Mouse (Mus musculus) embryo, embryonic 11.5 days (tissue): ENCODE results near the gene Pheta2.
"Not testable (repeated sequence)": the region's sequence is repeated elsewhere in the genome, so short reads cannot be mapped to it uniquely, and the experiment has no call there.

Source experiments
- DNase-seq: peaks from one replicate; pipeline ENCODE4 v3.0.0-alpha.2; 2012; ENCODE audit warnings: low read depth, low spot score

Gene Pheta2

GRCm38 (mm10) chr15:82343368-82344287 is 4.9 kb downstream of the Pheta2 start:
- no peak for DNase-seq

GRCm38 (mm10) chr15:82344971-82345370 is 6.2 kb downstream of the Pheta2 start:
- no peak for DNase-seq

DNA sequence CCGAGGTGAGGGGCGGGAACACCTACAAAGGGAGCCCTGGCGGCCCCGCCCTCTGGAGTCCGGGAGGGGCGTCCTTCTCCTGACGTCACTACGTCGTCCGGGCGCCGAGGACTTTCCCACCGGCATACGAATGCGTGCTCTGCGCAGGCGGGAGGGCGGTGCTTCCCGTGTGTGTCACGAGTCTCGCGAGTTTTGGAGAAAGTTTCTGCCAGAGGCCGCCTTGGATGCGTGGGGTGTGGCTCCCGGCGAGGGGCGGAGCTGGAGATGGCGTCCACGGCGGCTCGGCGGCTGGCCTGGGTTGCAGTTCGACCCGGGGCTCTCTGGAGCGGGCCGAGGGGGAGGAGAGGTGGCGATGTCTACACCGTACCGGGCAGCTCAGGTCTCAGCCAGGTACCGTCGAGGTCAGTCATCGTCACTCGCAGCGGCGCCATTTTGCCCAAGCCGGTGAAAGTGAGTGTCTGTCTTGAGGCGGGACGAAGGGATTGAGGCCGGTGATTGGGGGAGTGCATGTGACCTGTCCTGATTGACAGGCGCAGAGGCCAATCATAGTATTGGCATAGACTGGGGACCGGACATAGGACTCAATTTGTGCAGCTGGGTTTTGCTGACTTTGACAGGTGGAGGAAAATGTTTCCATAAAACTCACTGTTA is 7.2 kb downstream of the Pheta2 start:
- DNase-seq = peak; percentile 98

GRCm38 (mm10) chr15:82346580-82347302 is 8.0 kb downstream of the Pheta2 start:
- DNase-seq = no peak

DNA sequence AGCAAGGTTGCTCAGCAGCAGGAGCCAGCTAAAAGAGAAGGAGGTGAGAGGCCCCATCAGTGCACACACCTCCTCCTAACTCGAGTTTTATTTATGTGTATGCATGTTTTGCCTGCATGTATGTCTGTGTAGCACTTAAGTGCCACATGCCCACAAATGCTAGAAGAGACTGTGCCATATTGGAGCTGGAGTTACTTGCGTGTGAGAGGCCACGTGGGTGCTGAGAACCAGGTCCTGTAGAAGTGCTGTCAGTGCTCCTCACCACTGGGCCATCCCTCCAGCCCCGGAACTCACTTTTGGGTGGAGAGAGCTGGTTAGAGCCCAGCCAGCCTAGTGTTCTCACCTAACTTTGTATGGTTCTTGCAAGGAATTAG is 8.5 kb downstream of the Pheta2 start:
- no peak for DNase-seq

GRCm38 (mm10) chr15:82347852-82348251 is 9.1 kb downstream of the Pheta2 start:
- no peak for DNase-seq

DNA sequence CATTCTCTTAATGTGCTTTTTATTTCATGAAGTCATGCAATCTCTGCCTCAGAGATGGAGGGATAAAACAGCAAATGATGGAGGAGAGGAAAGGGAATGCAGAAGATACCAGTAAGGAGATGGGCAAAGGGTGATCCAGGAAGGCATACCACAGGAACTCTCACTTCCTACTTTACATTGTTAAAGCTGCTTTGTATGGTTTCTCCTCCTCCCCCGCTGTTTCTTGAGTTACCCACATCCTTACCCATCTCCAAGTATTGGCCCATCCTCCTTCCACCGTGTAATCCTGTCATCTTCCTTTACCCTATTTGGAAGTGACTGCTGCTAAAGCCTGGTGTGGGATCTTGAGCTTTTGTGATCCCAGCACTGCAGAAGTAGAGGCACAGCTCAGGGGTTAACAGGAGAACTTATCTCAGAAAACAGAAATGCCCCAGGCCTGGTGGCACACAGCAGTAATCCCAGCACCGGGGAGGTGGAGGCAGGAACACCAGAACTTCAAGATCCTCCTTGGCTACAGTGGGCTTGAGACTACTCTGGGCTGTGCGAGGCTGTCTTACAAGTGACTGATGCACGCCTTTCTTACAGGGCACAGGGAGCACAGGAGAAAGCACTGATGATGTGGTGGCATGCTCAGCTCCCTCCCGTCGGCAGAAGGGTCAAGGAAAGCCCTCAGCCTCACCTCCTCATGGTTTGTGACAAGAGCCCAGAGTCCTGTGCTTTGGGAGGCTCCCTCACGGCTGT is 9.7 kb downstream of the Pheta2 start:
- no peak for DNase-seq

GRCm38 (mm10) chr15:82348999-82349341 is 10.2 kb downstream of the Pheta2 start:
- DNase-seq = no peak

- DNase-seq = no peak
Measured at GRCm38 (mm10) chr15:82350349-82350748, 11.6 kb downstream of the Pheta2 start.

DNA sequence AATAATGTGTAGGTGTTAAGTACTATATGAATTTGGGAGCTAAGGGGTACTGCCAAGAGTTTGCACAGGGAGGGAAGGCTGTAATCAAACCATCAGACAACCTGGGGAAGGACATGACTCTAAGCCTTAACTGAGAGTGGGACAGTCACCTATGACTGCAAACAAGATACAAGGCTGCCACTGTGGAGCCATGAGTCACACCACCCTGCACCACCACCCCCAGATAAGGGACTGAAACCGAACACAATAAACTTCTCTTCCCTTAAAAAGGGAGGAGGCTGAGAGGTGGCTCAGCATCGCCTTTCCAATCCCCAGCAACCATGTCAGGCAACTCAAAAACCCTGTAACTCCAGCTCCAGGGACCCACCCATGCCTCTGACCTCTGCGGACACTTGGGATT is 12.7 kb downstream of the Pheta2 start:
- no peak for DNase-seq

GRCm38 (mm10) chr15:82353078-82353744 is 14.5 kb downstream of the Pheta2 start:
- no peak for DNase-seq

GRCm38 (mm10) chr15:82353745-82354113 is 15.0 kb downstream of the Pheta2 start:
- DNase-seq = no peak

DNA sequence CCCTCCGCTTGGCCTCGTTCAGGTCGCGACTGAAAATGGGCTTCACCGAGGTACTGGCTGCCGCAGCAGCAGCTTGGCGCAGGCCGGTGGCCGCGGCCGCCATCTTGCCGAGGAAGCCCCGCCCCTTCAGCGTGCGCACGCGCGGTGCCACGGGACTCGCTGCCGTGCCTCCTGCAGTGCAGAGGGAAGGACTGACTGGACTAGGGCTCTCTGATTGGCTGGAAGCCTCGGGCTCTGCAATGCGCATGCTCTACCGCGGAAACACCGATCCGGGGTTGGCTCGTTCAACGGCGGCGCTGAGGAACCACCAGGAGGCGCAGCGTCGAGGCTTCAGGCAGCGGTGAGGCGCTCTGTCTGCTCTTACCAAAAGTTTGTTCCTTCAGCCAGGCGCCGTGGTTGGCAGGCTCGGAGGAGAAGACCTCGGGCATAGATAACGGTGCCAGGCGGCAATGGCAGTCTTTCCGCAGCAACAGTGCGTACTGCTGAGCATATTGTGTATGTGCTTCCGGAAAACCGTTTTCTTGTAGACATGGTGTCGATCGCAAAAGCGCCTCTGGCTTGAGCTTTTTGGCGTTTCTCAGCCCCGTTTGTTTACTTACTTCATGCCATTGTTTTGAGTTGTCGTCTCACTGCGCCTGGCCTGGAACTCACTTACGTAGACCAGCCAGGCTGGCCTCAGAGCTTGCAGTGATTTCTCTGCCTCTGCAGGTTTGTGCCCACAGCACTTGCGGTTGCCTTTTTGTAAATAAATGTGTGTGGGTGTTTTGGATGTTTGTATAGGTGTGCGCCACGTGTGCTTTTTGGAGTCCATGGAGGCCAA is 15.6 kb downstream of the Pheta2 start, which contains the start of gene Ndufa6:
Gene Ndufa6, minus strand, starts transcription at position 197 of the 820 bp plus-strand sequence.
- peak; percentile 93 for DNase-seq

GRCm38 (mm10) chr15:82358431-82359260 is 19.9 kb downstream of the Pheta2 start:
- no peak for DNase-seq

GRCm38 (mm10) chr15:82361459-82362018 is 22.8 kb downstream of the Pheta2 start:
- no peak for DNase-seq

- DNase-seq = no peak
Measured at GRCm38 (mm10) chr15:82362234-82362633, 23.5 kb downstream of the Pheta2 start.

DNA sequence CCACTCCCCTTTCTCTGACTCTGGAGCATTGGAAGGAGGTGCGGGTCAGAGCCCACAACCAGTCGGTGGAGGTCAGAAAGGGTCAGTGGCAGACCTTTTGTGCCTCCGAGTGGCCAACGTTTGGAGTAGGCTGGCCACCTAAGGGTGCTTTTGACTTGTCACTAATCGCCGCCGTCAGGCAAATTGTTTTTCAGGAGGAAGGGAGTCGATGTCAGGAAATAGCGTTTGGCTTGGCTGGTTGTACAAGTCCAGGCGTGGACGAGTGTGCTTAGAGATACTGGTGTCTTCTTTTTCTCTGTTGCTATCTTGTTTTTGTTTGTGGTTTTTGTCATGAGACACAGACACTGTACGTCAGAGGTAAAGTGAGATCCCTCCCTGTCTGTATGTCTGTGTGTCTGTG is 25.1 kb downstream of the Pheta2 start:
- DNase-seq = not testable (repeated sequence)

DNA sequence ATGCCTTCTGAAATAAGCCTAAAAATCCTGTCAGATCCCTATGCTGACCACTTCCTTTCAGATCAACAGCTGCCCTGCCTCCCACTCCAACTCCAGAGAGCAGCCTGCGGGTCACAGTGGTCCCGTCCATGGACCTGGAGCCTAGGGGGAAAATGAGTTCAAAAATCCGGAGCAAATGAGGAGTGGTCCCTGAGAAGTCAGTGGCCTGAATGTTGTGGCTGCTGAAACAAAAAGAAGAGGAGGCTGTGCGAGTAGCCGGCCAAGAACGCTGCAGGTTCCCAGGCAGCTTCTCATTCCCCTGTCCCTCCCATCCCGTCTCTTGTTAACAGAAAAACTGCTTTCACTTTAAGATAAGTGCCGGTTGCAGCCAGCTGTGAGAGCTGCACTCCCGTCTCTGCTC is 25.8 kb downstream of the Pheta2 start:
- not testable (repeated sequence) for DNase-seq

DNA sequence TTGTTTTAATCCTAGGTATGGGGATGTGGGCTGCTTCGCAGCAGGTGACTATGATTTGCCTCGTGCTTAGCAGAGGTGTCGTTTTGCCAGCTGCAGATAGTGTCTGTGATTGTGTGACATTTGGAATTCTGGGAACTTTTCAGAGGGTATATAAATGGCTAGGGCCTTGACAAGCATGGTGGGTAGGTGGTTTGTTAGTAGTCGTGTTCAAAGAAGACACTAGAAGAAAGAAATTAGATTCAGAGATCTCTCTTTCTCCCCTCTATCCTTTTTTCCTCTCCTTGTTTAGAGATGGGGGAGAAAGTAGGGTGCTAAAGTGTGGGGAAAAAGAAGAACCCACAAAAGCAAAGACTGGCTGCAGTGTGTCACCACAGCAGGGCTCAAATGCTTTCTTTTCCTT is 29.4 kb downstream of the Pheta2 start:
- no peak for DNase-seq
